Mouse (Mus musculus): ENCODE results near the gene Axdnd1.
"Not testable (repeated sequence)": the region's sequence is repeated elsewhere in the genome, so short reads cannot be mapped to it uniquely, and the experiment has no call there.

Axdnd1 gene

GRCm38 (mm10) chr1:156437726-156438125 lies 16.8 kb upstream of the Axdnd1 start:
- DNase-seq (ENCODE audit: extremely low read depth, insufficient read length, low spot score), result no peak

DNA sequence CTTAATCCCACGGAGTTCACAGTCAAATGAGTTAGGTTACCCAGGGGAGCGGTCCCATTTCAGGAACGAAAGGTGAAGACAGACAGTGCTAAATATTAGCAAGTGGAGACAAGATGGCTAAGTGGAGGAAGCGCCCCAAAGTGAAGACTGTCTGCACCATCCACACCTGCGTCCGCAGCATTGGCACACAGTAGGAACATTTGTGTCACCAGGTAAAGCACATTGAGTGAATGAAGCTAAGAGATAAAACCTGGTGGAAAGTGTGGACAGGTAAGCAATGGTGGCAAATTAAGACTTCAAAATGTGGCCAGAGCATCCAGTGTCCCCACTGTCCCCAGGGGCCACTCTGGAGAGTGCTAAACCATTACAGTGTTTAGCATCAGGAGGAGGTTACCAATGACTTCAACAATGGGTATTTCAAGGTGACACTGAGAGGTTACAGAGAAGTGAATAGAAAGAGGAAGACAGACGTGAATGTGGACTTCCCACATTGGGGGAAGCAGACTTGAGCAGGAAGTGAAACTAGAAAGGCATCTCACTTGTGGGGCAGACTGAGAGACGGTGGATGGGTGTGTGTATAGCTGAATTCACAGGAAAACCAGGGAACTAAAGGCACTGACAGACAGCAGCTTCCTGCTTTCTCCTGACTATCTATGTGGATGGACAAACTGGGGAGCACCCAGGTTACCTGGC lies 16.2 kb upstream of the Axdnd1 start:
- no peak for DNase-seq (ENCODE audit: extremely low read depth, insufficient read length, low spot score)

DNA sequence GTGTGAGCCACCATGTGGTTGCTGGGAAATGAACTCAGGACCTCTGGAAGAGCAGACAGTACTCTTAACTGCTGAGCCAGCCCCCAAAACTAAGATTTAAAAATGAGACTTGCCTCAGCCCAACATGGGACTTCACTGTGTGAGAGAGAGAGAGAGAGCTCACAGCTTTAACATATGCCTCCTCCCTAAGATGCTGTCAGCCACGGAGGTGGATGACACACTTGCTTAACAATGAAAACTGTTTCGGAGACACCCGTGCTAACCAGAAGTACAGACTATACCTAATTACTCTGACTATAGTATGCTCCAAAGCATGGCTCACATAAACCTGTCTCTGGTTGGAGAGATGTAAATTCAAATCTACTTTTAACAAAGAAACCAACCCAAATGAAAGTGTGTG lies 12.5 kb upstream of the Axdnd1 start:
- DNase-seq (ENCODE audit: extremely low read depth, insufficient read length, low spot score), result no peak

DNA sequence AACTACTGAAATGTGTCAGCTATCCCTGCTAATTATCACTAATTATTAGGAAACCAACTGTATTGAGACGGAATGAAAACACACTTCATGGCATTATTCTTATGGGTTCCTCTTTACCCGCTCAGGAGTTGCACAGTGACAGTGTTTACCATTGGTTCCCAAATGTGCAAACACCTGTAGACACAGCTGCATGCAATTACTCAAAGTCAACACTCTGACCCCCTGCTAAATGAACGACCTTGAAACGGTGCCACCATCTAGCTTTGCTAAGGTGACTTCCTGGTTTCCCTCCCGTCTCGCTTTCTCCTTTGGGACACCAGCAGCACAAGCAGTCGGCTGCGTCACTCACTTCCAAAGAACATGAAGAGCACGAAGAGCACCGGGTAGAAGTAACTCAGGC lies 11.5 kb upstream of the Axdnd1 start:
- no peak for DNase-seq (ENCODE audit: extremely low read depth, insufficient read length, low spot score)

DNA sequence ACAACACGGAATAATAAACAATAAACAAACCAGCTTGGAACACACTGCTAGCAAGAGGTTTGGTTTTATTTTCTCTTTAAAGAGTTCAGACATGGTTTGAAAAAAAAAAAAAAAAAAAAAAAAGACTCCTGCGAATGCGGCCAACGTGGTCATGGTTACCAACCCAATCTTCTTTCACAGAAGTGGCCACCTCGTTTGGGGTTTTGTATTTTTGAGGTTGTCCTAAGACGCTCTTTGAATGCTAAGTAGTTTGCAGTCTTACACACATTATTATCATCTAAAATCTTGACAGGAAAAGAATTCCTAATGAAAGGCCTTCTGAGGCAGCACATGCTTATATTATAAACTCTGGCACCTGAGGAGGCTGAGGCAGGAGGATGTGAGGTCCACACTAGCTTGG lies 7.5 kb upstream of the Axdnd1 start:
- no peak for DNase-seq (ENCODE audit: extremely low read depth, insufficient read length, low spot score)

GRCm38 (mm10) chr1:156425746-156426145 lies 4.8 kb upstream of the Axdnd1 start:
- no peak for DNase-seq (ENCODE audit: extremely low read depth, insufficient read length, low spot score)

DNA sequence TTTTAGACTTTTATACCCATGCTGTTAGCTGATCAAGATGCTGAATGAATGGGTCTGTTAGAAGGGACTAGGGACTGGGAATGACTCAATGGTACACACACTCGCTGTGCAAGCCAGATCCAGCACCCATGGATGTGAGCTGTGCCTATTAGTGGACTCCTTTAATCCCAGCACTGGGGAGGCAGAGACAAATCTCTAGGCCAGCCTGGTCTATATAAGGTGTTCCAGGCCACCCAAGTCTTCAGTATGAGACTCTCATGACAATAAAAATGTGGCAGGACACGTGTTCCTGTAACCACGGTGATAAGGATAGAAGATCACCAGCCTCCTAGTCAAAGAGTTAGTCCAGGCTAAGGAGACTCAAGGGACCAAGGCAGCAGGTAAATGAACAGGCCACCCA lies 3.1 kb upstream of the Axdnd1 start:
- no peak for DNase-seq (ENCODE audit: extremely low read depth, insufficient read length, low spot score)

DNA sequence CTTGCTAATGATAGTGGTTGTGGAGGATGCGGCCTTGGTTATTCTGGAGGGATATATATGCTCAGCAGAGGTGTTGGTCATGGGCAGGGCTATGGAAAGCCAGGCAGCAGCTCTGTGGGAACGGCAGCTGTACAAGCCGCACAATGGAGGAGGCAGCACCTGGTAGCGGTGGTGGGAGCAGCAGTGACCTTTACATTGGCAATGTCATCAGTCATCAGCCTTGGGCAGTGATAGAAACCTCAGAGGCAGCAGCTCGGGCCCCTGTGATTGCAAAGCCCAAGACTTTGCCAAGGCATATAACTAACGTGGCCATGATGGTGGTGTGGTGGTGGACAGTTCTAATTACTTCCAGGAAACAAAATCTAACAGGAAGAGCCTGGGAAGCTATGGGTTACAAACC lies 2.5 kb upstream of the Axdnd1 start:
- no peak for DNase-seq (ENCODE audit: extremely low read depth, insufficient read length, low spot score)

DNA sequence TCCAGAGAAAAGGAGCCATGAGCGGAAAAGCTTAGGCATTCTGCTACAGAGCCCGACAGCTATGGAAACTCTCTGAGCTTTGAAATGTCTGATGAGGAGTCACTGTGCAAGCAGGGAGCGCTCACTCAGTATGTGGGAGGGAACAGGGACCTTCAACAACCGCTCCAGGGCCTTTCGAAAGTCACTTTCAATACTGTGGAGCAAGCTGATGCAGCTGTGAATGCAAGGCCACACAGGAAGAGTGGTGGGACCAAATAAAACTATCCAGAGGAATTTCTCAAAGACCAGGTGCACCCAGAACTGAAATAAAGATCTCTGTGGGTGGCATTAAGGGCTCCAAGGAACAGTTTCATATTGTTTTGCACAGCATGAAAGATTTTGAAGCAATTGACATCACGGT lies 1.9 kb upstream of the Axdnd1 start:
- DNase-seq (ENCODE audit: extremely low read depth, insufficient read length, low spot score), result no peak

- DNase-seq (ENCODE audit: extremely low read depth, insufficient read length, low spot score), result no peak
These were observed 2.8 kb downstream of the Axdnd1 start for GRCm38 (mm10) chr1:156418170-156418569.

- no peak for DNase-seq (ENCODE audit: extremely low read depth, insufficient read length, low spot score)
These were observed 12.4 kb downstream of the Axdnd1 start for GRCm38 (mm10) chr1:156408521-156408920.

DNA sequence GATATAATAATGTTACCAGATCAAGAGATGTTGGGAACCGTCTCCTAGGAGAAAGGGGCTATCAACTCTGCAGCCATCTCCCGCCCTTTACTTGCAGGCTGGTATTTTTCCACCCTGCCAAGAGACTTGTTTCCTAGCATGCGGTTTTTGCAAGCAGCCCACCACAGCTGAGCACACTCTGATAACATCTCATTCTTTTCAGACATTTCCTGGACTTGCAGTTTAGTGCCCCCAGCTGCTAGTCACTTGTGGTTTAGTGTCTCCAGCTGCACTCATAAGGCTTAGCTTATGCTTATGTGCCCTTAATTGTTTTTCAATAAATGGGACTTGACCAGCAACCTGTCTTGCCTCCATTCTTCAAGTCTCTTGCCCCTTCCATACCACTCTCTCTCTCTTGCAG lies 13.0 kb downstream of the Axdnd1 start:
- no peak for DNase-seq (ENCODE audit: extremely low read depth, insufficient read length, low spot score)

DNA sequence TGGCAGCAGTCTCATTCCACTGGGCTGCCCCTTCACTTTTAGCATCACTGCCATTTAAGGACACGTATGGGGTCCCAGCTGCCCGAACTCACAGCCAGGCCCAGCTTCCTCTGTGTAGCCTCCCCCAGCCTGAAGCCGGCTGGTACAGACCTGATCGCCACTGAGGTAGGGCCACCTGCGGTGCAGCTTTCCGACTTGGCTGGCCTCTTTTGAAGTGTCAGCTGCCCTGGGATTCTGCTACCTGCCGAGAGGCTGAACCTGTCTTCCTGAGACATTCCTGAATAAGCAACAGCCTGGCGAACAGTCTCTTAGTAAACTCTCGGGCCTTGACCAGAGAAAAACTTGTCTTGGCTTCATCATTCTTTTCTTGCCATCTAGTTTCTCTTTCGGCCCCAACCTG lies 17.7 kb downstream of the Axdnd1 start:
- no peak for DNase-seq (ENCODE audit: extremely low read depth, insufficient read length, low spot score)

DNA sequence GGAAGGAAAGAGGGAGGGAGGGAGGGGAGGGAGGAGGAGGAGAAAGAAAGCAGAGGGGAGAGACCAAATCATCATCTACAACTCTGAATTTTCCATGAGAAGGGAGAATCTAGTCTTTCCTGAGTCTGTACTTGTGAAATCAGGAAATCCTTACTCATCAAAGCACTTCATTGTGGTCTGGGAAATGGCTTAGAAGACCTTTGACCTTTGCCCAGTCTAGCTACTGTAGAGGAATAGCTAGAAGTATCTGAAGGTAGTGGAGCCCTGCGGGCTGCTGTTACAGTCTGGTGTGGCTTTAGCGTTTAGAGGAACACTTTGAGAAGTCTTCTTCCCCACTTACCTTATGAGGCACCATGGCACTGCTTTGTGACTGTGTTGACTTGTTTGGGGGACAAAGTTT lies 18.5 kb downstream of the Axdnd1 start:
- no peak for DNase-seq (ENCODE audit: extremely low read depth, insufficient read length, low spot score)

DNA sequence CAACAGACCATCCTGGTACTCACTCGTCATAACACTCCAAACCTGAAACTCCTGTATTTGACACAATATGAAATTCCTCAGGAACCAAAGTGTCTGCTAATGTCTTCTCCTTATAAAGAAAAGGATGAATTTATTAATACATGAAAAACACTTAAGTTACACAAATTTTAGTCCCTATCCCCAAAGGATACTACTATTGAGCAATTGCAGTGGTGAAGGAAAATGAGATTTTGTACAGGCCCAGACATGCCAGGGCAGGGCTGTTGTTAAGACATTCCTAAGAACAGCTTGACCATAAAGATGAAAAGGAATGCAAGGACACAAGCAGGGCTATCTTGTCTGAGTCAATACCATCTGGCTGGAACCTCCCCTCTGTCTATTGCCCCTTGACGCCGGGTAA lies 20.8 kb downstream of the Axdnd1 start:
- DNase-seq (ENCODE audit: extremely low read depth, insufficient read length, low spot score), result not testable (repeated sequence)

DNA sequence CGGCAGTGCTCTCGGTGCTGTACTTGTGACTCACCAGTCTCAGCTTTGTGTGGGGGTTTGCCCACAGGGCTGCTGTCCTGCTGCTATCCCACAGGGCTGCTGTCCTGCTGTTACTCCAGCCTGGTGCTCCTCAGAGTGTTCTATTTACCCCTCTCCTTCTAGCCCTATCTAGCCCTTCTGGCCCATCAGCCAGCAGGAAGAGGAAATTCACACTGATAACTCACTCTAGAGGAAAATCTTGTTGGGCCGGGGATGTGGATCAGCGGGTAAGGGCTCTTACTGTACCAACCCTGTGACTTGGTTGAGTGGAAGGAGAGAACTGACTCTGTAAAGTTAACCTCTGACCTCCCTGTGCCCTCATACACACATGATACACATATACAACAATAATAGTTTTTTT lies 27.8 kb downstream of the Axdnd1 start:
- DNase-seq (ENCODE audit: extremely low read depth, insufficient read length, low spot score), result no peak

GRCm38 (mm10) chr1:156386880-156387279 lies 34.1 kb downstream of the Axdnd1 start:
- no peak for DNase-seq (ENCODE audit: extremely low read depth, insufficient read length, low spot score)

GRCm38 (mm10) chr1:156386232-156386631 lies 34.7 kb downstream of the Axdnd1 start:
- no peak for DNase-seq (ENCODE audit: extremely low read depth, insufficient read length, low spot score)

- no peak for DNase-seq (ENCODE audit: extremely low read depth, insufficient read length, low spot score)
These were observed 39.7 kb downstream of the Axdnd1 start for GRCm38 (mm10) chr1:156381217-156381616.

- DNase-seq (ENCODE audit: extremely low read depth, insufficient read length, low spot score), result no peak
These were observed 55.2 kb downstream of the Axdnd1 start, which contains the start of gene Gm2000 for GRCm38 (mm10) chr1:156365740-156366139. Gene Gm2000 (plus strand): TSS chr1:156366040.

- DNase-seq (ENCODE audit: extremely low read depth, insufficient read length, low spot score), result no peak
These were observed 68.5 kb downstream of the Axdnd1 start for GRCm38 (mm10) chr1:156352466-156352865.

DNA sequence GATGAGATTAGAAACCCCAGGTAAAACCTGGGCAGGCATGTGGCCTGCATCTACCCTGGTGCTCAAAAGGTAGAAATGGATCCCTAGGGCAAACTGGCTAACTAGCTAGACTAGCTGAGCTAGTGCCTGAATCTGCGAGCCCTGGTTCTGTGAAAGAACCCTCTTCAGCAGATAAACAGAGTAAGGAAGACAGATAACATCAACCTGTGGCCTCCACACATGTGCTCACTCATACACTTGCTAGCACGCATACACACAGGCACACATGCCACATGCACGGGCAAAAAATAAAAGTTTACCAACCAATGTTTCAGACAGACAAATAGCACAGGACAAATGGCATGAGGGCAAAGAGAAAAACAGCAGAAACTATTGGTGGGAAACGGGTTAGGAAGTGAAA lies 70.5 kb downstream of the Axdnd1 start:
- DNase-seq (ENCODE audit: extremely low read depth, insufficient read length, low spot score), result no peak

DNA sequence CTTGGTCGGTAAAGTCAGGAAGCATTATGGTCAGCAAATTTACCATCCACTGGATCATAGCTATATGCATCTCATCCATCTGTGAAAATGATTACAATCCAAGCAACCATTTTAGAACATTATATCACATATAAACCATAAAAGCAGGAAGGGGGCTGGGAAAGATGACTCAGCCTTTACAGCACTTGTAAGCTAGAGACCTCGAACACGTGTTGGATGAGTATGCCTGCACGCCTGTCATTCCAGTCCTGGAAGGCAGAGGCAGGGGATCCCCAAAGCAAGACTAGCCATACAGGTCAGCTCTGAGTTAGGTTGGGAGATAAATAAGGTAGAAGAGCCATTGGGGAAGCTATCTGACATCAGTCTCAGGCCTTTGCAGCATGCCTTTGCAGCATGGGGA lies 71.9 kb downstream of the Axdnd1 start:
- no peak for DNase-seq (ENCODE audit: extremely low read depth, insufficient read length, low spot score)

All from 3134 (cell line).